Mouse (Mus musculus): Measurements from ENCODE around the gene Auts2. TPM values are rescaled to one million over a fixed set of nuclear protein-coding genes. Genes with fewer than 3 reads are reported as not detected.

The Auts2 gene
- polyA plus RNA-seq, 1 experiment from 2014 or later = 97.2 TPM

GRCm38 (mm10) chr5:131819251-131819691 lies 723.9 kb downstream of the Auts2 start:
- no peak overlapping the region for H3K9ac ChIP-seq (replicated peaks; ENCODE audit: low read depth, low read length)
- H3K9me3 ChIP-seq (ENCODE audit: control insufficient read depth, low read length) = no peaks in the 10 kb centered on the region
- H3K27me3 ChIP-seq (replicated peaks; ENCODE audit: control insufficient read depth, insufficient read depth, low read length) = no peaks in the 10 kb centered on the region
- no peaks in the 10 kb centered on the region for H3K36me3 ChIP-seq (ENCODE audit: control insufficient read depth, insufficient read depth)
- peak overlapping the region; percentile 57 for H3K27ac ChIP-seq (ENCODE audit: low read length)
- ATAC-seq = peak; percentile 51
- H3K4me2 ChIP-seq (ENCODE audit: low read length) = no peak overlapping the region
- 56% methylated on average over 15 of the region's 15 CpGs for WGBS
- no peak overlapping the region for H3K4me3 ChIP-seq (replicated peaks; ENCODE audit: low read length)
- H3K4me1 ChIP-seq (replicated peaks; ENCODE audit: control insufficient read depth, insufficient read depth, low read length) = peaks cover 38% of the 10 kb centered on the region

GRCm38 (mm10) chr5:131815498-131815897 lies 727.6 kb downstream of the Auts2 start:
- Histone ChIP-seq H3K4me3 (replicated peaks; ENCODE audit: low read length) (no peak overlapping the region), H3K36me3 (ENCODE audit: control insufficient read depth, insufficient read depth) (no peaks in the 10 kb centered on the region), H3K9ac (replicated peaks; ENCODE audit: low read depth, low read length) (no peak overlapping the region), H3K4me2 (ENCODE audit: low read length) (no peak overlapping the region), H3K27me3 (replicated peaks; ENCODE audit: control insufficient read depth, insufficient read depth, low read length) (no peaks in the 10 kb centered on the region), H3K27ac (ENCODE audit: low read length) (no peak overlapping the region), H3K9me3 (ENCODE audit: control insufficient read depth, low read length) (no peaks in the 10 kb centered on the region), H3K4me1 (replicated peaks; ENCODE audit: control insufficient read depth, insufficient read depth, low read length) (peaks cover 43% of the 10 kb centered on the region)
- ATAC-seq = no peak
- 86% methylated on average over 3 of the region's 3 CpGs for WGBS

DNA sequence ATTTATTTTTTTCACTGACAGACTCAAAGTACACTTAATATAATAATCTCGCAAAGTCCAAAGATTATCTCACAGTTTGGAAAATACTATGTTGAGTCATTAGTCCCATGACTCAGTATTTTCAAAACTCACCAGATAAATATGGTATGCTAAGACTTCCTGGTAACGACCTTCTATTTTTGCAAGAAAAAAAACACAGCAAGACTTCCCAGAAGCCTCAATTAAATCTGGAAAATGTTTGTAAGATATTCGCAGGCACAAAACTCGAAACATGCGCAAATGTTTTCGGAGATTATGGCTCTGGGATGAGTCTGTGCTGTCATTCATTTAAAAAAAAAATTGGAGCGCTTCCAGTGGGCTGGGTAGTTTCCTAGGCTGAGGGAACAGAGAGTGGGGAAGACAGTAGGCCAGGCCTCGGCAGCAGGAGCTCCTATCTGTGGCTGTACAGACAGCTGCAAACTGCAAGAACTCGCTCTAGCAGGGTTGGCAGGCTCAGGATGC lies 728.6 kb downstream of the Auts2 start:
- no peak overlapping the region for H3K4me2 ChIP-seq (ENCODE audit: low read length)
- no peaks in the 10 kb centered on the region for H3K36me3 ChIP-seq (ENCODE audit: control insufficient read depth, insufficient read depth)
- peaks cover 37% of the 10 kb centered on the region for H3K4me1 ChIP-seq (replicated peaks; ENCODE audit: control insufficient read depth, insufficient read depth, low read length)
- H3K27ac ChIP-seq (ENCODE audit: low read length) = 0 out of 2 replicates have a peak overlapping the region, but pooled peaks have one; percentile 24
- no peak overlapping the region for H3K4me3 ChIP-seq (replicated peaks; ENCODE audit: low read length)
- 0 out of 2 replicates have a peak, but pooled peaks have one; percentile 34 for ATAC-seq
- H3K9ac ChIP-seq (replicated peaks; ENCODE audit: low read depth, low read length) = no peak overlapping the region
- no peaks in the 10 kb centered on the region for H3K27me3 ChIP-seq (replicated peaks; ENCODE audit: control insufficient read depth, insufficient read depth, low read length)
- H3K9me3 ChIP-seq (ENCODE audit: control insufficient read depth, low read length) = no peaks in the 10 kb centered on the region
- 45% methylated on average over 9 of the region's 9 CpGs for WGBS

GRCm38 (mm10) chr5:131813952-131814502 lies 729.1 kb downstream of the Auts2 start:
- H3K36me3 ChIP-seq (ENCODE audit: control insufficient read depth, insufficient read depth) = no peaks in the 10 kb centered on the region
- ATAC-seq = 0 out of 2 replicates have a peak, but pooled peaks have one; percentile 5
- peaks cover 33% of the 10 kb centered on the region for H3K4me1 ChIP-seq (replicated peaks; ENCODE audit: control insufficient read depth, insufficient read depth, low read length)
- no peak overlapping the region for H3K4me2 ChIP-seq (ENCODE audit: low read length)
- no peaks in the 10 kb centered on the region for H3K27me3 ChIP-seq (replicated peaks; ENCODE audit: control insufficient read depth, insufficient read depth, low read length)
- WGBS = 67% methylated on average over 10 of the region's 10 CpGs
- H3K27ac ChIP-seq (ENCODE audit: low read length) = peak overlapping the region; percentile 46
- H3K9me3 ChIP-seq (ENCODE audit: control insufficient read depth, low read length) = no peaks in the 10 kb centered on the region
- H3K9ac ChIP-seq (replicated peaks; ENCODE audit: low read depth, low read length) = no peak overlapping the region
- H3K4me3 ChIP-seq (replicated peaks; ENCODE audit: low read length) = no peak overlapping the region

DNA sequence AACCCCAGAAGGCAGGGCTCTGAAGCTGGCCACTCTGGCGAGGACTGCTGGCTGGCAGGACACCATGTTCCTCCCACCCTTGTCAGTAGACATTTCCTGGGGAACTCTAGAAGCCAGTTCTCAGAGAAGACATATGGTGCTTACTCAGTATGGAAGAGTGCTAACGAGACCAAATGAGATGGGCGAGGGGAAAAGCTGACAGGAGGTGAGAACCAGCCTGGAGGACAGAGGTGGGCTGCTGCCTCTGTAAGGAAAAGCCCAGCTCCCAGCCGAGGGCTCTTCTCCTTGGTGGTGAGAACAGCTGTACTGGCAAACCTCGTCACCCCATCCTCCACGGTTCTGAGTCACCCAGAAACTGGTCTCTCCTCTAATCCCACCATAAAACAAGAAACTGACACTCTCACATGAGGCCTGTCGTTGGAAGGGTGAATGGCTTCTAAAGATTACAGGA lies 729.8 kb downstream of the Auts2 start:
- H3K4me2 ChIP-seq (ENCODE audit: low read length) = no peak overlapping the region
- H3K9ac ChIP-seq (replicated peaks; ENCODE audit: low read depth, low read length) = no peak overlapping the region
- WGBS = 53% methylated on average over 7 of the region's 7 CpGs
- no peaks in the 10 kb centered on the region for H3K9me3 ChIP-seq (ENCODE audit: control insufficient read depth, low read length)
- peak overlapping the region; percentile 12; the same call in 1 of the 2 replicates for H3K27ac ChIP-seq (ENCODE audit: low read length)
- no peaks in the 10 kb centered on the region for H3K27me3 ChIP-seq (replicated peaks; ENCODE audit: control insufficient read depth, insufficient read depth, low read length)
- no peaks in the 10 kb centered on the region for H3K36me3 ChIP-seq (ENCODE audit: control insufficient read depth, insufficient read depth)
- peak; percentile 37; the same call in 1 of the 2 replicates for ATAC-seq
- H3K4me3 ChIP-seq (replicated peaks; ENCODE audit: low read length) = no peak overlapping the region
- peaks cover 32% of the 10 kb centered on the region for H3K4me1 ChIP-seq (replicated peaks; ENCODE audit: control insufficient read depth, insufficient read depth, low read length)

GRCm38 (mm10) chr5:131812483-131813063 lies 730.6 kb downstream of the Auts2 start:
- Histone ChIP-seq H3K4me3 (replicated peaks; ENCODE audit: low read length) (no peak overlapping the region), H3K9ac (replicated peaks; ENCODE audit: low read depth, low read length) (no peak overlapping the region), H3K27me3 (replicated peaks; ENCODE audit: control insufficient read depth, insufficient read depth, low read length) (no peaks in the 10 kb centered on the region), H3K27ac (ENCODE audit: low read length) (peak overlapping the region; percentile 43), H3K36me3 (ENCODE audit: control insufficient read depth, insufficient read depth) (no peaks in the 10 kb centered on the region), H3K9me3 (ENCODE audit: control insufficient read depth, low read length) (no peaks in the 10 kb centered on the region), H3K4me1 (replicated peaks; ENCODE audit: control insufficient read depth, insufficient read depth, low read length) (peaks cover 32% of the 10 kb centered on the region), H3K4me2 (ENCODE audit: low read length) (no peak overlapping the region)
- no peak; the same call in 1 of the 2 replicates for ATAC-seq
- WGBS = 52% methylated on average over 10 of the region's 10 CpGs

DNA sequence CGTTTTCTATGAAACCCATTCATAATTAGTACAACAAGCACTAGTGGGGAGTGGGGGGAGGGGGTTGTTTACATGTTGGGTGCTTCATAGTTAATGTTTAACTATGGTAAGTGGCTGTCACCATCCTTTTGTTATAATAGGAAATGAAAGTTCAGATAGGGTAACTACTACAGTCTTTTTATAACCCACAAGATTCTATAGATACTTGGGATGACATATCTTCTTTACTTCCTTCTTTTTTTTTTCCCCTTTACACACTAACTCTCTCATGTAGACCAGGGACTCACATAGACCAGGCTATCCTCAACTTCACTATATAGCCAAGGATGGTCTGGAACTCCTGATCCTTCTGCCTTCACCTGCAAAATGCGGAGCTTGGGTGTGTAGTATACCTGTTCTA lies 736.8 kb downstream of the Auts2 start:
- Histone ChIP-seq H3K27ac (ENCODE audit: low read length) (no peak overlapping the region), H3K27me3 (replicated peaks; ENCODE audit: control insufficient read depth, insufficient read depth, low read length) (no peaks in the 10 kb centered on the region), H3K4me1 (replicated peaks; ENCODE audit: control insufficient read depth, insufficient read depth, low read length) (peaks cover 38% of the 10 kb centered on the region), H3K9me3 (ENCODE audit: control insufficient read depth, low read length) (no peaks in the 10 kb centered on the region), H3K4me3 (replicated peaks; ENCODE audit: low read length) (no peak overlapping the region), H3K9ac (replicated peaks; ENCODE audit: low read depth, low read length) (no peak overlapping the region), H3K36me3 (ENCODE audit: control insufficient read depth, insufficient read depth) (no peaks in the 10 kb centered on the region), H3K4me2 (ENCODE audit: low read length) (no peak overlapping the region)
- 85% methylated on average over 2 of the region's 2 CpGs for WGBS
- no peak for ATAC-seq

- 19% methylated on average over 4 of the region's 4 CpGs for WGBS
- Histone ChIP-seq H3K4me2 (ENCODE audit: low read length) (no peak overlapping the region), H3K27ac (ENCODE audit: low read length) (peak overlapping the region; percentile 56; the same call in 1 of the 2 replicates), H3K9ac (replicated peaks; ENCODE audit: low read depth, low read length) (no peak overlapping the region), H3K27me3 (replicated peaks; ENCODE audit: control insufficient read depth, insufficient read depth, low read length) (no peaks in the 10 kb centered on the region), H3K36me3 (ENCODE audit: control insufficient read depth, insufficient read depth) (no peaks in the 10 kb centered on the region), H3K4me3 (replicated peaks; ENCODE audit: low read length) (no peak overlapping the region), H3K9me3 (ENCODE audit: control insufficient read depth, low read length) (no peaks in the 10 kb centered on the region), H3K4me1 (replicated peaks; ENCODE audit: control insufficient read depth, insufficient read depth, low read length) (peaks cover 42% of the 10 kb centered on the region)
- no peak; the same call in 1 of the 2 replicates for ATAC-seq
Measured at GRCm38 (mm10) chr5:131805277-131805676, 737.9 kb downstream of the Auts2 start.

DNA sequence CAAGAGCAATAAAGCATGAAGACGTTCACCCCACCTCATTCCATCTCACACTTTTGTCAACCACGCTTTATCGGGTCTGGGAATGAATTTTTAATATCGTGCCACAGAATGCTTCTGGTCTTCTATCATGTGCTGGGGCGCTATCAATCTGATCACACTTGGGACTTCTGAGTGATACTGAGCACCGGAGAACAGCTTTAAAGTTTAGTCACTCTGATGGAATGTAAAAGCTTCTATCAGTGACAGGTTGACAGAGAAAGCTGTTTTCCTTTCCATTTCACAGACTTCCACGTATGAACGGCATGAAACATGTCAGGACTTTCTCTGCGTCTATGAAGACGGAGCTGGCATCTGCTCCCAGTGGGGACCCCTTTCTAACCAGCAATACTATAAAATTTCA lies 739.5 kb downstream of the Auts2 start:
- no peak overlapping the region for H3K9ac ChIP-seq (replicated peaks; ENCODE audit: low read depth, low read length)
- peak overlapping the region; percentile 51; the same call in 1 of the 2 replicates for H3K27ac ChIP-seq (ENCODE audit: low read length)
- ATAC-seq = no peak
- no peak overlapping the region for H3K4me2 ChIP-seq (ENCODE audit: low read length)
- WGBS = 66% methylated on average over 10 of the region's 10 CpGs
- H3K4me3 ChIP-seq (replicated peaks; ENCODE audit: low read length) = no peak overlapping the region
- H3K4me1 ChIP-seq (replicated peaks; ENCODE audit: control insufficient read depth, insufficient read depth, low read length) = peaks cover 45% of the 10 kb centered on the region
- no peaks in the 10 kb centered on the region for H3K27me3 ChIP-seq (replicated peaks; ENCODE audit: control insufficient read depth, insufficient read depth, low read length)
- H3K36me3 ChIP-seq (ENCODE audit: control insufficient read depth, insufficient read depth) = no peaks in the 10 kb centered on the region
- H3K9me3 ChIP-seq (ENCODE audit: control insufficient read depth, low read length) = no peaks in the 10 kb centered on the region
